Mouse (Mus musculus) heart, adult 2 months (tissue): ENCODE data around the gene Calcrl.

Source experiments
- CTCF ChIP-seq: fragments of 200-600 bp; IDR thresholded peaks from 2 replicates; pipeline ENCODE4 v1.8.1; 2022; ENCODE audit warnings: antibody characterized with exemption, mild to moderate bottlenecking, moderate library complexity
- EP300 ChIP-seq: fragments of 200-500 bp; IDR thresholded peaks from 2 replicates; pipeline ENCODE4 v1.6.1; 2011; ENCODE audit warnings: low read depth, low read length, control low read depth; ENCODE audit not compliant: insufficient read depth

GRCm38 (mm10) chr2:84381997-84382396, 43.2 kb downstream of the Calcrl start:
- TF ChIP-seq CTCF (no peak), EP300 (no peak)
